Mouse (Mus musculus) lung, postnatal 0 days (tissue): ENCODE data around the gene Kif2c. TPM values are rescaled to one million over a fixed set of nuclear protein-coding genes. Genes with fewer than 3 reads are reported as not detected.
"Not testable (repeated sequence)": the region's sequence is repeated elsewhere in the genome, so short reads cannot be mapped to it uniquely, and the experiment has no call there.

Experiments
- ATAC-seq: fragments of 200-750 bp; cut with Nextera tagmentation; 2 replicates; pipeline ENCODE4 v1.8.0; 2017; ENCODE audit warnings: moderate library complexity
- DNase-seq: peaks from one replicate; pipeline ENCODE4 v3.0.0-alpha.2; 2016; ENCODE audit warnings: low spot score
- H3K27ac ChIP-seq: fragments of 300-500 bp; sonication (generic); 2 replicates; pipeline ENCODE4 v1.5.1; 2014; ENCODE audit warnings: antibody characterized with exemption, mild to moderate bottlenecking, low read length, mixed read lengths
- H3K27me3 ChIP-seq: fragments of 300-500 bp; sonication (generic); replicated peaks from 2 replicates; pipeline ENCODE4 v1.6.1; 2014; ENCODE audit warnings: low read length, mixed read lengths; ENCODE audit not compliant: insufficient read depth
- H3K36me3 ChIP-seq: fragments of 300-500 bp; sonication (generic); 2 replicates; pipeline ENCODE4 v1.6.1; 2014; ENCODE audit warnings: low read length, mixed read lengths; ENCODE audit not compliant: insufficient read depth
- H3K4me1 ChIP-seq: fragments of 300-500 bp; sonication (generic); 2 replicates; pipeline ENCODE4 v1.6.1; 2014; ENCODE audit warnings: antibody characterized with exemption, low read depth, low read length, mixed read lengths; ENCODE audit not compliant: insufficient read depth
- H3K4me2 ChIP-seq: fragments of 300-500 bp; sonication (generic); replicated peaks from 2 replicates; pipeline ENCODE4 v1.6.1; 2014; ENCODE audit warnings: low read depth, mild to moderate bottlenecking, low read length, moderate library complexity, mixed read lengths
- H3K4me3 ChIP-seq: fragments of 300-500 bp; sonication (generic); 2 replicates; pipeline ENCODE4 v1.5.1; 2014; ENCODE audit warnings: low read depth, low read length
- H3K9ac ChIP-seq: fragments of 300-500 bp; sonication (generic); replicated peaks from 2 replicates; pipeline ENCODE4 v1.6.1; 2014; ENCODE audit warnings: low read depth, mild to moderate bottlenecking
- H3K9me3 ChIP-seq: fragments of 300-500 bp; sonication (generic); 2 replicates; pipeline ENCODE4 v1.6.1; 2016; ENCODE audit warnings: low read length, mixed read lengths
- CTCF ChIP-seq: IDR thresholded peaks from 2 replicates; pipeline ENCODE4 v1.5.1; 2016; ENCODE audit warnings: antibody characterized with exemption, mild to moderate bottlenecking
- EP300 ChIP-seq: IDR thresholded peaks from 2 replicates; pipeline ENCODE4 v1.6.1; 2016; ENCODE audit warnings: antibody characterized with exemption, mild to moderate bottlenecking, control low read depth
- WGBS: fragments of 180-500 bp; shearing (Covaris S2); extraction: QIAGEN DNeasy Blood & Tissue Kit; methylation state at CpG from one replicate; pipeline ENCODE4 v1.1.7; 2014; 5-methylcytosine and 5-hydroxymethylcytosine counted together
- polyA plus RNA-seq: library from polyadenylated mRNA; unstranded; fragments of >200 nt; fragmentation: Nextera tagmentation; extraction: Ambion mirVana; gene quantifications from 2 replicates; pipeline ENCODE4 v1.2.1, GENCODE M21; 2015

Kif2c gene
- polyA plus RNA-seq, 1 experiment from 2014 or later = 2.0 TPM

DNA sequence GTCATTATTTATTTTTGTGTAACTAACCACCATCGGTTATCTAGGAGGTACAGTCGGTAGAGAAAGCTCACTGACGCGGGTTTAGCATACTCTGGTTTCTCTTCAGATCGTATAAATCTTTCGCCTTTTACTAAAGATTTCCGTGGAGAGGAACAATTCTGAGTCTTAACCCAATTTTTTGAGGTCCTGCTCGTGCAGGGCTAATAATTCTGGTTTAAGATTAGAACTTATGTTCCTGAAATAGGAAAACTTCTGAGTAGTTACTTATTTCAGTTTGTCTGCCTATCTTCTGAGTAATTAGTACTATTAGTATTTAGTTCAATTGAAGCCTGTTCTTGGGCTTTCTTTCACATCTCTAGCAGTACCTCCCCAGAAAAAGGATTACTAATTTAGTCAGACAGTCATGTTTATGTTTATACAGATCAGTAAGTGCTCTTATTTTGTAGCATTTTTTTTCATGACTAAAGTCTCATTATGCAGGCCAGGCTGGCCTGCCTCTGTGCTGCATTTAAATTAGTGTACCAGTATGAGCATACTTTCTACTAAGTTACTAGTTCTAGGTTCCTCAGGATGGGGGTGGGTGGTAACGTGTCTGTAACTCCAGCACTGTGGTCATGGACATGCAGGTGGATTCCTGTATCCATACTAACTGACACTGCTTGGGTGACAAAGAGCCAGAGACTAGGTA, 7.6 kb upstream of the Kif2c start:
- peak; percentile 88 for DNase-seq
- TF ChIP-seq EP300 = no peak
- ATAC-seq = peak; percentile 86
- peak overlapping the region; percentile 37 for H3K4me3 ChIP-seq
- H3K9ac ChIP-seq = peak overlapping the region; percentile 52
- no peaks in the 10 kb centered on the region for H3K4me1 ChIP-seq
- no peaks in the 10 kb centered on the region for H3K27me3 ChIP-seq
- no peaks in the 10 kb centered on the region for H3K9me3 ChIP-seq
- peak overlapping the region; percentile 47 for H3K4me2 ChIP-seq
- under 1% methylated on average over 9 of the region's 9 CpGs for WGBS
- peak overlapping the region; percentile 78 for H3K27ac ChIP-seq
- H3K36me3 ChIP-seq = no peaks in the 10 kb centered on the region

DNA sequence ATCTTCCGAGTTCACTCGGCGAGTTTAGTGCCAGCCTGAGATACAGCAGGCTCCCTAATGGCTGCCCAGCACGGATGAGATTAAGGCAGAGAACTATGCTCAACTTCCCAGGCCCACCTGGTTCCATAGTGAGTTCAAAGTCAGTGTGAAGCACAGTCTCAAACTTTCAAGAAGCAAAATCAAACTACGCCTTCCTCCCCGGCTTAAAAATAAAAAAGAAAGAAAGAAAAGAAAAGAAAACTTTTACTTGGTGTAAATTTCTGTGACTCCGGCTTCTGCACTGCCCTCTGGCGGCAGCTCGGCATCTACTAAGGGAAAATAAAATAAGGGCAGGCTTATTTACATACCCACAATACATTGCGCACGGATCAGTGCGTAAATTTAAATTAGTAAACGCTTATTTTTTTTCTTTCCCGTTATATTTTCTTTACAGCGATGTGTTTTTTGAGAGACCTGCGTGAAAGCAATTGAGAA, 7.0 kb upstream of the Kif2c start:
- Histone ChIP-seq H3K36me3 (no peaks in the 10 kb centered on the region), H3K9me3 (no peaks in the 10 kb centered on the region), H3K4me3 (peak overlapping the region; percentile 37), H3K27me3 (no peaks in the 10 kb centered on the region), H3K4me1 (no peaks in the 10 kb centered on the region), H3K9ac (peak overlapping the region; percentile 52), H3K27ac (peak overlapping the region; percentile 78), H3K4me2 (peak overlapping the region; percentile 47)
- ATAC-seq = peak; percentile 78
- TF ChIP-seq CTCF (peak; percentile 77), EP300 (peak; percentile 55; the same call in 1 of the 2 replicates)
- WGBS = under 1% methylated on average over 16 of the region's 16 CpGs
- peak; percentile 95 for DNase-seq

DNA sequence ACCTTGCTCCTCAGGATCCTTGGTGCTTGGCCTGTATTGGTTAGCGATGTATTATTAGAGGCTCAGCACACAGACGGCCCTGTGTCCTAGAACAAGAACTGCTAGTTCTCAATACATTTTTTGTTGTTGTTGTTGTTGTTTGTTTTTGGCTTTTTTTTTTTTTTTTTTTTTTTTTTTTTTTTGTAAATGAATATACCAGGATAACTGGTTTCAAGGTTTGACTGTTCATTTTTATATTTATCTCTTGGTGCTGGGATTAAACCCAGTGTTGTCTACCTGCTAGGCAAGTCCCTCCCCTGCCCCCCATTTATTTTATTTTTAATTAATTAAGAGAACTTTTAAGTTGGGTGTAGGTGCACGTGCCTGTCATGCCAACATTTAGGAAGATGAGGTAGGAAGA, 6.5 kb upstream of the Kif2c start:
- 56% methylated on average over 3 of the region's 3 CpGs for WGBS
- DNase-seq (peak; percentile 9), ATAC-seq (no peak)
- H3K27me3 ChIP-seq = no peaks in the 10 kb centered on the region
- H3K4me2 ChIP-seq = peak overlapping the region; percentile 47
- H3K4me3 ChIP-seq = peak overlapping the region; percentile 37
- H3K27ac ChIP-seq = peak overlapping the region; percentile 78
- TF ChIP-seq EP300 (no peak), CTCF (no peak)
- H3K9ac ChIP-seq = peak overlapping the region; percentile 52
- H3K36me3 ChIP-seq = no peaks in the 10 kb centered on the region
- H3K9me3 ChIP-seq = no peaks in the 10 kb centered on the region
- H3K4me1 ChIP-seq = no peaks in the 10 kb centered on the region

DNA sequence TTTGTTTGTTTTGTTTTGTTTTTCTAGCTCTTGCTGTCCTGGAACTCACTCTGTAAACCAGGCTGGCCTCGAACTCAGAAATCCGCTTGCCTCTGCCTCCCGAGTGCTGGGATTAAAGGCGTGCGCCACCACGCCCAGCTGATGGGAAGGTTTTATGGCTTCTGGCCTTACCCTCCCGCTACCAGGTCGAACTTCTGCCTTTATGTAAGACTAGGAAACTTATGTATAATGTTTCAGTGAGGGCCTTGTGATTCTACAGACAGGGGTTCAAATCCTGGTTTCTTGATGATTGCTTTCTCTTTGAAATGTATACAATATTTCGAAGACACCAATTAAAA, 289 bp upstream of the Kif2c start:
- H3K27me3 ChIP-seq, H3K36me3 ChIP-seq, H3K9me3 ChIP-seq, H3K27ac ChIP-seq, H3K4me1 ChIP-seq: not testable (repeated sequence)
- peak; percentile 39 for DNase-seq
- H3K4me2 ChIP-seq = peak overlapping the region; percentile 88
- WGBS = 11% methylated on average over 9 of the region's 9 CpGs
- H3K4me3 ChIP-seq = peak overlapping the region; percentile 51
- H3K9ac ChIP-seq = peak overlapping the region; percentile 32; the same call in 1 of the 2 replicates
- peak; percentile 61 for ATAC-seq

DNA sequence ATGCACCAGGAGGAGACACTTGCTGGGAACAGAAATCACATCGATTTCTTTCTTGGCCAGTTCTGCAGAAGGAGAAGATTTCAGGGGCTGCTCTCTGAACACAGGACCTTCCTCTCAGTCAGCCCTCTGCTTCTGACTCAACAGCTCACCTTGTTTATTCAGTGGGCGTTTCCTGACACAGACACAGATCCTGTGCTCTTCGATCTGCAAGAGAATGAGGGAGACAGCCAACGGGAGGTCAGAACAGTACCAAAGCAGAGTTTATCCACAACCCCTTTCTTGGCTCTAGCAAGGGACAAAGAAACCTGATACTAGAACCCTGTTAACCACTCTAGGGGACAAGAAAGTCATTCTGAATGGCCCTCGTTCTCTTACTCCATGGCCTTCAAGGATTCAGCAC, 12.5 kb downstream of the Kif2c start:
- H3K9ac ChIP-seq = no peak overlapping the region
- DNase-seq (no peak), ATAC-seq (no peak)
- no peak overlapping the region for H3K4me3 ChIP-seq
- no peak overlapping the region for H3K27ac ChIP-seq
- no peaks in the 10 kb centered on the region for H3K4me1 ChIP-seq
- H3K4me2 ChIP-seq = no peak overlapping the region
- H3K27me3 ChIP-seq = no peaks in the 10 kb centered on the region
- H3K36me3 ChIP-seq = peaks cover 4% of the 10 kb centered on the region; the same call in 1 of the 2 replicates
- WGBS = 78% methylated on average over 5 of the region's 5 CpGs
- TF ChIP-seq EP300 (no peak), CTCF (no peak)
- H3K9me3 ChIP-seq = no peaks in the 10 kb centered on the region

DNA sequence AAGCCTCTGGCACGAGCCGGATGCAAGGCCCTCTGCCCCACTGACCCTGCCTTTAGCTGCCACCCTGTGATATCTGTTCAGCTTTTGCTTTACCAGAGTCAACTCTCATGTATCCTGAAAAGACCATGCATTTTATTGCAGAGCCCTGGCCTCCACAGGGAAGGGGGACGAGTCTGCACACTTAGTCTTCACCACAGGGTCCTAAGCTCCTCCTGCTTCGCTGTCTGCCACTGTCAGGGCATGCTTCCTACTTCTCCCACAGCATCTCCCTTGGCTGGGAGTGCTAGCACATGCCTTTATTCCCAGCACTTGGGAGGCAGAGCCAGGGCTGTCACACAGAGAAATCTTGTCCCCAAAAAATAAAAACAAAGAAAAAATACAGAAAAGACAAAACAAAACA, 21.3 kb downstream of the Kif2c start:
- Histone ChIP-seq H3K36me3 (no peaks in the 10 kb centered on the region), H3K4me3 (no peak overlapping the region), H3K9ac (no peak overlapping the region), H3K4me1 (no peaks in the 10 kb centered on the region), H3K27ac (no peak overlapping the region), H3K9me3 (no peaks in the 10 kb centered on the region), H3K27me3 (no peaks in the 10 kb centered on the region), H3K4me2 (no peak overlapping the region)
- DNase-seq (no peak), ATAC-seq (no peak)
- 76% methylated on average over 4 of the region's 4 CpGs for WGBS
- TF ChIP-seq EP300 (no peak), CTCF (no peak)
